Mouse (Mus musculus): ENCODE measurements around the gene Ulk1.

Gene Ulk1

GRCm38 (mm10) chr5:110769272-110769671 is 40.6 kb downstream of the Ulk1 start:
- no peak for DNase-seq (ENCODE audit: low spot score in 2 of 2)

DNA sequence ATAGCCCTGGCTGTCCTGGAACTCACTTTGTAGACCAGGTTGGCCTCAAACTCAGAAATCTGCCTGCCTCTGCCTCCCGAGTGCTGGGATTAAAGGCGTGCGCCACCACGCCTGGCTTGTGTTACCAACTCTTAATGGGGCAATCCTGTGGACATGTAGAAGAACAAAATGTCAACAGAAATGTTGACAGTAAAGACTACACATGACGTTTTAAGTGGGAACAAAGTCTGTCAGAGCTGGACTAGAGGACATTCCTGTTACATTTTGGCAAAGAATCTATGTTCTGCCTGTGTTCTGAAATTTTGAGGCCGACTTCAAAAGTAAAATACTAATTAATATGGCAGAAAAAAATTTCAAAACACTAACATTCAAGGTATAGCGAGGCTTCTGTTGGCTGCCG is 46.0 kb downstream of the Ulk1 start:
- DNase-seq (ENCODE audit: low spot score in 2 of 2), result no peak

DNA sequence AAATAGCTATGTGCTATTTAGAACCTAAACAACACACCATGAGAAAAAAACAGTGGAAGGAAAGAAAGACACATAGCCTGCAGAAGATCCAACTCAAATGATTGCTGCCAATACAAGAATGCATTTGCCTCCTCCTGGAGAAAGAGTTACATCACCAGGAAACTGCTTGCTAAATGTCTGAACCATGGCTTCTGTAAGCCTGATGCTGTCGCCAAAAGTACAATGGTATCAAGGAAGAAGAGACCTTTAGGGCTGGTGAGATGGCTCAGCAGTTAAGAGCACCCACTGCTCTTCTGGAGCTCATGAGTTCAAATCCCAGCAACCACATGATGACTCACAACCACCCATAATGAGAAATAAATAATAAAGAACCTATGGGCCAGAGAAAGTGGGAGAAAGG is 64.9 kb downstream of the Ulk1 start:
- DNase-seq (ENCODE audit: low spot score in 2 of 2), result no peak

DNA sequence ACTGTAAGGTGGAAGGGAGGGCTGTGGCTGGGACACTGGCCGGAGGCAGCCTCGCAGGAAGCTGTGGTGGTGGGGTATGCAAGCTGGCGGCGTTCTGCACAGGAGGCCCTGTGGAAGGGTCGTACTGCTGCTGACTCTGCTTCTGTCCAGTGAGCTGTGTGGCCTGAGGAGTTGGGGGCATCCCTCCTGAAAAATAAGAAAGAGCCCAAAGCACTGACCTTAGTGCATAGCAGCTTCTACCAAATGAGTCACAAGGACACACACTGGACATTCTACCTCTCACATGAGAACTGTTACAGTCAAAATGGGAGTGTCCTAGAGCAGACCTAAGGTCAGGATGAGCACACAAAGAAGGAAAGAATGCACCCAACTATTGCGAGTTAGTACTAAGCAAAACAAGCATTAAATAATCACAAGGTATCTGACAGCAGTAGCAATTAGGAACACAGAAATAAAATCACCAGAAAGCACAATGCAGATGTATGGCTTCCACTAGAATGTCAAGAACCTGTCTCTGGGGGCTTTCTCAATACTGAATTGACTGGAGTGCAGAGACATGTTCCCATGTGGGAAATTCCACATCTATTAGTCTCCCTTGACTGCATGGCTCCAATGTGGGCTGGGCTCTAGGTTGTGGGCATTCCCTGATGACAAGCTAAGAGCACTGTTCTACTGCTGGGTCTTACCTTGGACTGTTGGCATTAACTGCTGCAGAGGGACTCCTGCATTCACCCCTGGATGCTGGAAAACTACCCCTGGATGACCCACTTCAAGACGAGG is 70.2 kb downstream of the Ulk1 start:
- DNase-seq (ENCODE audit: low spot score in 2 of 2), result no peak

DNA sequence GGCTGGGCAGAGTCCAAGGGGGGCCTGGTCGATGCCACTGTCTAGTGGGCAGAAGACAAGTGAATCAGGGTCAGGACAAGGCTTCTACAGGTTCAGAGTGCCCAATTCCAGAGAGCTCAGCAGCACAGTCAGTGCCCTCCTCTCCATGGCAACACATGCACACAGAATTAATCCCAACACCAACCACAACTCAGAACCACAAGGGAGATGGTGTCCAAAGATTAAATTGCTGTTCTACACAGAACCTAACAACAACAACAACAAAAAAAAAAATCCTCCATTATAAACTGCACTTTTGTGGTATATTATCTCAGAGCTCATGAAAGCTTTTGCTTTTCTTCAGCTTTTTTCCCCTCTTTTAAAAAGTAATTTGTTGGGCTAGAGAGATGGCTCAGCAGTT is 74.3 kb downstream of the Ulk1 start:
- DNase-seq (ENCODE audit: low spot score in 2 of 2), result no peak
